Mouse (Mus musculus) kidney, embryonic 15.5 days (tissue): Measurements from ENCODE around the gene Mpdz. TPM values are rescaled to one million over a fixed set of nuclear protein-coding genes. Genes with fewer than 3 reads are reported as not detected.

Experiments used
- ATAC-seq: fragments of 200-750 bp; cut with Nextera tagmentation; replicated peaks from 2 replicates; pipeline ENCODE4 v1.8.0; 2017; ENCODE audit warnings: moderate TSS enrichment; ENCODE audit not compliant: low FRiP score
- H3K27ac ChIP-seq: fragments of 300-500 bp; sonication (generic); 2 replicates; pipeline ENCODE4 v1.5.1; 2015; ENCODE audit warnings: mild to moderate bottlenecking, inconsistent platforms
- H3K27me3 ChIP-seq: fragments of 300-500 bp; sonication (generic); 2 replicates; pipeline ENCODE4 v1.6.1; 2015; ENCODE audit warnings: inconsistent platforms
- H3K36me3 ChIP-seq: fragments of 300-500 bp; sonication (generic); 2 replicates; pipeline ENCODE4 v1.6.1; 2015; ENCODE audit warnings: inconsistent platforms
- H3K4me1 ChIP-seq: fragments of 300-500 bp; sonication (generic); 2 replicates; pipeline ENCODE4 v1.6.1; 2015; ENCODE audit warnings: inconsistent platforms
- H3K4me2 ChIP-seq: fragments of 300-500 bp; sonication (generic); 2 replicates; pipeline ENCODE4 v1.6.1; 2015; ENCODE audit warnings: moderate library complexity, mild to moderate bottlenecking, inconsistent platforms
- H3K4me3 ChIP-seq: fragments of 300-500 bp; sonication (generic); replicated peaks from 2 replicates; pipeline ENCODE4 v1.5.1; 2015; ENCODE audit warnings: mild to moderate bottlenecking, inconsistent platforms
- H3K9ac ChIP-seq: fragments of 300-500 bp; sonication (generic); 2 replicates; pipeline ENCODE4 v1.6.1; 2015; ENCODE audit warnings: mild to moderate bottlenecking, inconsistent platforms
- H3K9me3 ChIP-seq: fragments of 300-500 bp; sonication (generic); replicated peaks from 2 replicates; pipeline ENCODE4 v1.6.1; 2016; ENCODE audit warnings: inconsistent platforms
- WGBS: fragments of 180-500 bp; shearing (Covaris S2); methylation state at CpG from one replicate; pipeline ENCODE4 v1.1.7; 2015; ENCODE audit warnings: mixed read lengths; 5-methylcytosine and 5-hydroxymethylcytosine counted together
- polyA plus RNA-seq: library from polyadenylated mRNA; unstranded; fragments of >200 nt; fragmentation: Nextera tagmentation; extraction: Ambion mirVana; gene quantifications from 2 replicates; pipeline ENCODE4 v1.2.1, GENCODE M21; 2015

The Mpdz gene
- polyA plus RNA-seq, 1 experiment from 2014 or later = 31.2 TPM

DNA sequence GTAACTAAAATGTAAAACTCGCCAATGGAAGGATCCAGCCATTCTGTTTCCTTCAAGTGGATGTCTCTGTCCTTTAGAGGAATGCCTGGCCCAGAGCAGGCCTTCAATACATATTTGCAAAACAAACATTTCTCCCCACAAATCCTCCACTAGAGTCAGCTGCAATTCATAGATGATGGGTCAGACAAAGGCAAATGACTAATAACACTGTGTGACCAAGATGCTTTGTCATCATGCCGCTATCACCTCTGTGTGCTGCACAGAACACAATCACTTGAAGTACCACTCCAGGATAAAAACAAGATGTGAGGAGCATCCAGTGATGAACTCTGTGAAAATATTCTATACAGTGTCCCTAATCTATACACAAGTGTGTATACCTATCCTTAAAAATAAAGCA lies 55.0 kb downstream of the Mpdz start:
- no peak overlapping the region for H3K4me2 ChIP-seq
- ATAC-seq = no peak
- H3K9me3 ChIP-seq = no peaks in the 10 kb centered on the region
- no peaks in the 10 kb centered on the region for H3K27me3 ChIP-seq
- H3K36me3 ChIP-seq = peaks cover 26% of the 10 kb centered on the region
- no peak overlapping the region for H3K9ac ChIP-seq
- no peaks in the 10 kb centered on the region; the same call in 1 of the 2 replicates for H3K4me1 ChIP-seq
- no peak overlapping the region for H3K4me3 ChIP-seq
- no peak overlapping the region for H3K27ac ChIP-seq
- WGBS = 88% methylated on average over 2 of the region's 2 CpGs

- H3K27ac ChIP-seq = no peak overlapping the region
- WGBS = 94% methylated on average over 4 of the region's 4 CpGs
- H3K36me3 ChIP-seq = peaks cover 33% of the 10 kb centered on the region
- H3K4me1 ChIP-seq = no peaks in the 10 kb centered on the region
- no peak overlapping the region for H3K4me2 ChIP-seq
- no peak overlapping the region for H3K9ac ChIP-seq
- ATAC-seq = no peak
- H3K27me3 ChIP-seq = no peaks in the 10 kb centered on the region
- no peak overlapping the region for H3K4me3 ChIP-seq
- H3K9me3 ChIP-seq = no peaks in the 10 kb centered on the region
Observed at GRCm38 (mm10) chr4:81372355-81372754, 70.3 kb downstream of the Mpdz start.

GRCm38 (mm10) chr4:81351368-81351767 lies 91.2 kb downstream of the Mpdz start:
- 90% methylated on average over 3 of the region's 3 CpGs for WGBS
- ATAC-seq = no peak
- H3K4me1 ChIP-seq = no peaks in the 10 kb centered on the region

GRCm38 (mm10) chr4:81348646-81349045 lies 94.0 kb downstream of the Mpdz start:
- 80% methylated on average over 7 of the region's 7 CpGs for WGBS
- H3K9ac ChIP-seq = no peak overlapping the region

More at GRCm38 (mm10) chr4:81351368-81351767, 91.2 kb downstream of the Mpdz start:
- H3K27ac ChIP-seq = no peak overlapping the region
- no peak overlapping the region for H3K4me2 ChIP-seq
- H3K9me3 ChIP-seq = no peaks in the 10 kb centered on the region
- H3K27me3 ChIP-seq = no peaks in the 10 kb centered on the region
- no peak overlapping the region for H3K9ac ChIP-seq
- peaks cover 37% of the 10 kb centered on the region for H3K36me3 ChIP-seq
- H3K4me3 ChIP-seq = no peak overlapping the region

DNA sequence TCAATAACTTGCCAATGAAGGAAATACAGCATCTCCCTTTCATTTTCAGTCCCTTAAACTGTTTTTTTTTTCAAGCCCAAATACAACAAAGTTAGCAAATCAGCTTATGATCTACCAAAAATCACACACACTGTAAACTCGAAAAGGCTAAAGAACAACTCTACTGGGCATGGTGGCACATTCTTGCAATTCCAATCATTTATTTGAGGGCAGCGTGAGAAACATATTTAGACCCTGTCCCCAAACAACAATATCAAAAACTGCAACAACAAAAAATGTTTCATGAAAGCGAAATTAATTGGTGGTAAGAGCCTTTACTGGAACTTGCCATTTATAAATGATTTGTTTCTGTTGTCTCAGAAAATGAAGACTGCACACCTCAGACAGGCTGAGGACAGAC lies 97.5 kb downstream of the Mpdz start:
- no peak for ATAC-seq
- Histone ChIP-seq H3K9me3 (no peaks in the 10 kb centered on the region), H3K4me3 (no peak overlapping the region), H3K4me2 (no peak overlapping the region), H3K27ac (0 out of 2 replicates have a peak overlapping the region, but pooled peaks have one; percentile 6), H3K27me3 (no peaks in the 10 kb centered on the region), H3K9ac (no peak overlapping the region), H3K4me1 (no peaks in the 10 kb centered on the region), H3K36me3 (peaks cover 32% of the 10 kb centered on the region)
- WGBS = 74% methylated on average over 3 of the region's 3 CpGs

More at GRCm38 (mm10) chr4:81348646-81349045, 94.0 kb downstream of the Mpdz start:
- no peaks in the 10 kb centered on the region for H3K4me1 ChIP-seq
- no peak overlapping the region for H3K27ac ChIP-seq
- ATAC-seq = no peak
- no peak overlapping the region for H3K4me3 ChIP-seq
- H3K9me3 ChIP-seq = no peaks in the 10 kb centered on the region
- peaks cover 31% of the 10 kb centered on the region for H3K36me3 ChIP-seq
- H3K4me2 ChIP-seq = no peak overlapping the region
- no peaks in the 10 kb centered on the region for H3K27me3 ChIP-seq

- no peak for ATAC-seq
- no peak overlapping the region for H3K4me2 ChIP-seq
- peaks cover 15% of the 10 kb centered on the region for H3K36me3 ChIP-seq
- no peaks in the 10 kb centered on the region for H3K9me3 ChIP-seq
- H3K27ac ChIP-seq = no peak overlapping the region; the same call in 1 of the 2 replicates
- no peak overlapping the region for H3K9ac ChIP-seq
- H3K4me3 ChIP-seq = no peak overlapping the region
- 75% methylated on average over 2 of the region's 2 CpGs for WGBS
- H3K27me3 ChIP-seq = no peaks in the 10 kb centered on the region
- 0 out of 2 replicates have a peak, but pooled peaks cover 3% of the 10 kb centered on the region for H3K4me1 ChIP-seq
Observed at GRCm38 (mm10) chr4:81333628-81333991, 109.0 kb downstream of the Mpdz start.

DNA sequence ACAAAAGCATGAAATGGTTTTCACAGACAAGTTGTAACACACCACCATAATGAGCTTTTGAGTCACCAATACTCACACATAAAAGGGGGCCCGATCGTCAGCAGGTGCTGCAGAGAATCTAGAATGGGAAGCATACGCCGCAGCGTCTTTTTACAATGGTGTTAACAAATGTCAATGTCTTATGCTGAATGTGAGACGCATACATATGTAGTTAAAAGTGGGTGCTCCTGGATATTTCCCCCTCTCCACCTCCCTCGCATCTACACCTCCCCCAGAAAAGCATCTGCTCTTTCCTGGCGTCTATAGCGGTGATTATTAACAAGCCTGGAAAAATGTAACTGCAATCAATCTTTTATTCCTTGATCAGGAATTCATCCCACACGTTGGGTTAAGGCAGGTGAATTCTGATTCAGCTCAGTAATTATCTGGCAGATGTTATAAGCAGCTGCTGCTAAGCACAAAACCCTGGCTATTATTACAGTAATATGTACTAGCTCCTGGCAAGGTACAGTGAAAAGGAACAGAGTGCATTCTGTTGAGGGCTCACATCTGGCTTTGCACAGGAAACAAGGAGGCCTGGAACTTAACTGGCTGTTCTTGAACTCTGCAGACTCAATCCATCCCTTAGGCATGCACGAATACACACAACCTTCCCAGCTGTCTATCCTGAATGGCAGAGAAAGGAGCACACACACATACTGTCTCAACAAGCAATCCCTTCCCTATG lies 109.6 kb downstream of the Mpdz start:
- no peak overlapping the region; the same call in 1 of the 2 replicates for H3K27ac ChIP-seq
- H3K4me2 ChIP-seq = no peak overlapping the region
- no peak for ATAC-seq
- no peak overlapping the region for H3K9ac ChIP-seq
- H3K4me1 ChIP-seq = 0 out of 2 replicates have a peak, but pooled peaks cover 3% of the 10 kb centered on the region
- no peaks in the 10 kb centered on the region for H3K27me3 ChIP-seq
- H3K9me3 ChIP-seq = no peaks in the 10 kb centered on the region
- H3K4me3 ChIP-seq = no peak overlapping the region
- 75% methylated on average over 11 of the region's 11 CpGs for WGBS
- peaks cover 15% of the 10 kb centered on the region for H3K36me3 ChIP-seq

GRCm38 (mm10) chr4:81332439-81332841 lies 110.2 kb downstream of the Mpdz start:
- Histone ChIP-seq H3K9me3 (no peaks in the 10 kb centered on the region), H3K4me2 (no peak overlapping the region), H3K27me3 (no peaks in the 10 kb centered on the region), H3K4me3 (no peak overlapping the region), H3K9ac (no peak overlapping the region), H3K36me3 (peaks cover 14% of the 10 kb centered on the region), H3K4me1 (0 out of 2 replicates have a peak, but pooled peaks cover 3% of the 10 kb centered on the region), H3K27ac (no peak overlapping the region)
- no peak for ATAC-seq
- WGBS = 64% methylated on average over 6 of the region's 6 CpGs

DNA sequence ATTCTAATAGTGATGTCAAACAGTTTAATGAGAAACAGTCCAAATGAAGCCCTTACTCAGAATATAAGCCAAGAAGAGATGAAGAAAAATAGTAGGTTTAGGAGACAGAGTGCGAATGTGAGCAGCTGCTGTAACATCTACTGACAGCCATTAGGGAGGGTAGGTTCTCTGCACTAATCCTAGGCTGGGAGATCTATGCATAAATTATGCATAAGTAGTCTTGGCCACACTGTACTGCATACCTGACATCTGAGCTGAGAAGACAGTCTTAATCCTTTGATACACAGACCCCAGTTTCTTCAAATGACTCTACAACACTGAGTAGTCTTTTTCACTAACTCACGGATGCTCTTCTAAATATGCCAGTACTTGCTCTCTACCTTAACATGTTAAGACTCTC lies 114.9 kb downstream of the Mpdz start:
- no peaks in the 10 kb centered on the region for H3K27me3 ChIP-seq
- no peaks in the 10 kb centered on the region for H3K9me3 ChIP-seq
- H3K36me3 ChIP-seq = peaks cover 5% of the 10 kb centered on the region; the same call in 1 of the 2 replicates
- 85% methylated on average over 2 of the region's 2 CpGs for WGBS
- ATAC-seq = no peak
- 0 out of 2 replicates have a peak, but pooled peaks cover 3% of the 10 kb centered on the region for H3K4me1 ChIP-seq
- no peak overlapping the region for H3K4me3 ChIP-seq
- no peak overlapping the region for H3K9ac ChIP-seq
- H3K4me2 ChIP-seq = no peak overlapping the region
- H3K27ac ChIP-seq = no peak overlapping the region

DNA sequence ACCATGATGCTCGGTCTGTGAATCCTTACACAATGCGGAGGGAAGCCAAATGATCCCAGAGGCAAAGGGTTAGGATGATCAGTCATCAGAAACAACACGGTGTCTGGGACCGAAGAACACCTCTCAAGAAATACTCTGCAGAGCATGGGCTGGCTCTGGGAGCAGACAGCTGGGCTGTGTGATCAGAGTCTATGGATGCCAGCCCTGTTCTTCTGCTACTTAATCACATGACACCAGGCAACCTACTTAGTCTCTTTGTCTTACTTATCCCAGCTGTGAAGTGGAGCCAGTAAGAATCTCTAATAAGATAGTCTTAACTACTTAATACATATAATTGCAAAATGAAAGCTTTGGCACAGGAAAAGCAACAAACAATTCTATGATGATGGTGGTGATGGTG lies 118.8 kb downstream of the Mpdz start:
- no peak overlapping the region for H3K4me2 ChIP-seq
- peaks cover 12% of the 10 kb centered on the region; the same call in 1 of the 2 replicates for H3K36me3 ChIP-seq
- H3K27me3 ChIP-seq = no peaks in the 10 kb centered on the region
- WGBS = 93% methylated on average over 4 of the region's 4 CpGs
- H3K4me1 ChIP-seq = no peaks in the 10 kb centered on the region
- no peak overlapping the region for H3K9ac ChIP-seq
- H3K27ac ChIP-seq = no peak overlapping the region
- H3K4me3 ChIP-seq = no peak overlapping the region
- H3K9me3 ChIP-seq = no peaks in the 10 kb centered on the region
- no peak for ATAC-seq

GRCm38 (mm10) chr4:81322232-81322631 lies 120.4 kb downstream of the Mpdz start:
- no peak for ATAC-seq
- Histone ChIP-seq H3K27me3 (no peaks in the 10 kb centered on the region), H3K9ac (no peak overlapping the region), H3K9me3 (no peaks in the 10 kb centered on the region), H3K4me1 (no peaks in the 10 kb centered on the region), H3K4me2 (no peak overlapping the region), H3K36me3 (peaks cover 20% of the 10 kb centered on the region), H3K27ac (no peak overlapping the region), H3K4me3 (no peak overlapping the region)
- WGBS = 92% methylated on average over 3 of the region's 3 CpGs

GRCm38 (mm10) chr4:81314618-81315017 lies 128.0 kb downstream of the Mpdz start:
- H3K27me3 ChIP-seq = no peaks in the 10 kb centered on the region
- ATAC-seq = no peak; the same call in 1 of the 2 replicates
- no peak overlapping the region for H3K4me2 ChIP-seq
- H3K4me3 ChIP-seq = no peak overlapping the region
- peaks cover 24% of the 10 kb centered on the region for H3K36me3 ChIP-seq
- H3K27ac ChIP-seq = 0 out of 2 replicates have a peak overlapping the region, but pooled peaks have one; percentile 27
- WGBS = 57% methylated on average over 5 of the region's 5 CpGs
- no peak overlapping the region for H3K9ac ChIP-seq
- no peaks in the 10 kb centered on the region for H3K9me3 ChIP-seq
- peaks cover 9% of the 10 kb centered on the region for H3K4me1 ChIP-seq
